Mouse (Mus musculus): ENCODE measurements around the gene Tmem184a.

Tmem184a gene

DNA sequence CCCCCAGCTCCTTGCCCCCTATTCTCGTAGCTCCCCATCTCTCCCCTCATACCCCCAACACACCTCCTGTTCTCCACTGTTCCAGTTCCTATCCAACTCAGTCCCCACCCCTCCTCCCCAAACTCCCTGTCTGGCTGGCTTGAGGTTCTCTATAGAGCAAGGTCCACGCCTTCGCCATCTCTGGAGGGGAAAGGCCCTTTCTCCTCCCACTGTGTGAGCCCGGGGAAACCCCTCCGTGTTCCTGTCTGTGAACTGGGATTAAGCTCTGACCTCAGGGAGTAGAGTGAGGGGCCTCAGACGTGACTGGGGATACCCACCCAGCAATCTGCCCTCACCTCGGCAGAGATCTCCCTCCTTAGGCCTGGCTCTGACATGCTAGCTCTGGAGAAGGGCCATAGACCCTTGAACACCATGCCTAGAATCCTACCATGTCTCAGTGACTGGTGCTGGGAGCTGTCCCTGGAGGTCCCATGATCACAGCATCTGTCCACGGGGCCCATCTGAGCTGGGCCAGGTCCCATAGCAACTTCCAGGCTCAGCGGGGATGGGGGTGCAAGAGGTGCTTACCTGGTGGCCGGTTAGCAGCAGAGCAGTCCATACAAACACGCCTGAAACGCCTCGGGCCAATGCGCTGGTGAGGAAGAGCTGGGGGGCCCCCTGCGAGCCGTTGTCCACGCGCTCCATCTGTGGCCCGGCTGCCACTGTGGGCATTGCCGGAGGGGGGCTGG, 7.2 kb downstream of the Tmem184a start:
- DNase-seq = no peak

DNA sequence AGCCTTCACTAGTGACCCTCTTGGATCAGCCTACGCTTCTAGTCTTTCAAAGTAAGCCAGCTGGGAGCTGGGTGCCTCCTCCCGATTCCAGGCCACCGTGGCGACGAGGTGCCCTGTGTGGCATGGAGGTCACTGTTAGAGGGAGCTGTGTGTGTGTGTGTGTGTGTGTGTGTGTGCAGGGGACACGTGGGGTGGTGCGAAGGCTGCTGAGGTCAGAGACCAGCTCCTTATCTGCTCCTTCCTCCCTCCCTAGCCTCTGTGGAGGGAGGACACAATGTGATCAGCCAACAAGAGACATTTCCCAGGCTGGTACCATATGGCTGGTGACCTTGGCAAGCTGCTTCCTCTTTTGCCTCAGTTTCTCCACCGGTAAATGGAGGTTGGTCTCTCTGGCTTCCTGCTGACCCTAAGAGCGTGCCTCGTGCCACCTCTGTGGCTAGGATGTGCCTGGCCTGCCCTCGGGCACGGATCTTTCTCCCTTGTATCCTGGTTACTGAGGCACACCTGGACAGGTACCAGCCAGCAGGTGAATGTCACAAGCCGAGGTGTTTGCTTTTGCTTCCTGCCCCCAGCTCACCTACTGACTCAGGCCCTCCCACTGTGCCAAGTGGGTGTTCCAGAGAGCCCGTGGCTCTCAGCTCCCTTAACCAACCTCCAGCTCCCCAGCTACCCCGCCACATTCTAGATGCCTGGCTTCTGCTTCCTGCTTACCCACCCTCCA, 7.9 kb downstream of the Tmem184a start:
- no peak for DNase-seq

DNA sequence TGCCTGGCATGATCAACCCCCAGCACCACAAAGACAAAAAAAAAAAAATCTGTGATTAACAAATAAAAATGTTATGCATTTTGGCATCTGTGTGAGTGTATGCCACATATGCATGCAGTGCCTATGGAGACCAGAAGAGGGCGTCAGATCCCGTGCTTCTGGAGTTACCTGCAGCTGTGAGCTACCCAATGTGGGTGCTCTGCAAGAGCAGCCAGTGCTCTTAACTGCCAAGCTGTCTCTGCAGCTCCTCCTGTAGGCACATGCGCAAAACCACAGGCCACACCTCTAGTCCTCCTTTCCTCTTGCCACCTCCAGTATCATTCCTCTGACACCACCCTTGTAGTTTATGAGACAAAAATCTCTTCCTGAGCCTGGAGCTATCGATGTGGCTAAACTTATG, 10.3 kb downstream of the Tmem184a start:
- DNase-seq = peak; percentile 61

DNA sequence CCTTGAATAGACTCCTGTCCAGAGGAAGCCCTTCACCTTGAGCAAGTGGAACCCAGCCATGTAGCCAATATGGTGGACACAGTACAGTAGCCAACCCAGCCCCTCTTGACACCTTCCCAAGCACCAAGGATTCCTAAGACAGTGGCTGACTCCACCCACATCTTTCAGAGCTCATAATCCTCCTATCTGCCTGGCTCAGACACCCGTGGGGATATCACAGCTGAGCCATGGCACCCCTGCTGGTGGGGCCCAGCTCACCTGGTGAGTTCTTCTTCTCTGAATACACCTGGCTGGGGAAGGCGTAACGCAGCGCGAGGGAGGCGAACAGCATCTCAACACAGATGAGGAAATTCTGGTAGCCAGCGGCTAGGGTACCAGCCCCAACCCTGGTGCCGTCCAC, 13.8 kb downstream of the Tmem184a start:
- DNase-seq = peak; percentile 86

DNA sequence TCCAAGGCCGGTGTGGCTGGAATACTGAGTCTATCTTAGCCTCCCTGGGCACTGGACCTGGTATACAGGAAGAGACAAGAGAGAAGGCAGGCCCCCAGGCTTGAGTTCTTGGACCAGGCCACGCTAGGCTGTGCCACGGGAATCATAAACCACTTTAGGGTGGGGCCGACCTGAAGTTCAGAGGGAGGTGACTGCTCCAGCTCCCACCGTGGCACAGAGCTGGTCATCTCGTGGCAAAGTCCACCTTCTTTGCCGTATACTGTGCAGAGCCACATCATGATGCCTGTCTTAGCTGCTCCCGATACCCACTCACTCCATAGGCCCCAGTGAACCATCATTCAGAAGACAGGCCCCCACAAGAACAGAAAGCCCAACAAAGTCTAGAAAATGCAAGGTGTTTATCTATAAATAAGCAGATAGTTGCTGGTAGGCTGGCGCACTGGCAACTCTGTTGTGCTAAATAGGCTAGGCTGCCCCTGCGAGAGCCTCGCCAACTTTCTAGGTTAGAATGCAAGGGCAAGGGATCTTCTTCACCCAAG, 15.1 kb downstream of the Tmem184a start:
- peak; percentile 78 for DNase-seq

DNA sequence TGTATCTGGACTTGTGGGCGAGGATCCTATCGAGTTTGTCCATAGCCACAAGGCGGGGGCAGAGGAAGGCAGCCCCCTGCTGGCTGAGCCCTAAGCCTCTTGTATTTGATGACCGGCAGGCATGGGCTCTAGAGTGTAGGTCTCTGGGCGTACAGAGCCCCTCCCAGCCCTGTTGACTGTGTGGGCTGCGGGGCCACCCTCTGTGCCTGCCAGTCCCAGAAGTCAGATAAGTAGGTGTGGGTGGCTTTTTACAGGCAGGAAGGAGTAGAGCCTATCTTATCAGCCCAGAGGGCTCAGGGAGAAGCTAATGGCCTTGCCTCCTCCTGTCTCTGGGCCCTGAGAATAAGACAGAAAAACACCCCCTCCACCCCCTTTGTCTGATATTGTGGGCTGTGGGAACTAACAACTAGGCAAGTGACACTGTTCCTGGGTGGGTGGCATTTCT, 15.6 kb downstream of the Tmem184a start:
- DNase-seq = peak; percentile 94

DNA sequence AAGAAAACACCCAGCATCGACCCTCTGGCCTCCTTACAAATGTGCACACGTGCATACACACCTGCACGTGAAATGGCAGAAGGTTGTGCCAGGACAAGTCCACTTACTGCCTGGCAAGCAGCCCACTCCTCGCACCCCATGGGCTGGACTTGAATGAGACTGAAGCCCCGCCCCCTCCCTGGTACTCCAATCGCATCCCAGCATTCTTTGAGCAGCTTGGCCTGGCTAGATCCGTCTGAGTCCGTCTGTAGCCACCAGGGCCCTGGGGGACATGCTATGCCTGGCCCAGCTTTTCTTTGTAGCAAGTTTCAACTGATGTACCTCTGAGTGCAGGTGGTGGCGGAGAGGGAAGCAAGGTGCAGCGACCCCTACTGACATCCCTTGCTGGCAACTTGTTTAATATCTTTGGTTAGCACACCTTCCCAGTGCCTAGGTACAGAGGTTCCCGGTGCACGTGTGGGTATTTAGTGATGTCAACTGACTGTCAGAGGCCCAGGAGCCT, 16.1 kb downstream of the Tmem184a start:
- DNase-seq = peak; percentile 91

DNA sequence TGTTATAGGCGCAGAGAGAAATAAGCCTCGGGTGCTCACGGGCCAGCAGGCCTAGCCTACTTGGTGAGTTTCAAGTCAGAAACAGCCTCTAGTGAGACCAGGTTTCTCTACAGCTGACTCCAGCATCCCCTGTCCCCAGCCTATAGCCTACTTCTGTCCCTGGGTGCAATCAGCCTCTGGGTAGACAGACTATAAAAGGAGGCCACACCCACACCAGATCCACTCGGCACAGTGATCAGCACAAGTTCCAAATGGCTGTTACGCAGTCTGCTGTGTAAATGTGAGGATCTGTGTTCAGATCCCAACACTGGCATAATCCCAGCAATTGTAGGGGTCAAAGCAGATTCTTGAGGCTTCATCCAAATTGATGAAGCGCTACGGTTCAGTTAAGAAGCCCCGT, 16.6 kb downstream of the Tmem184a start:
- peak; percentile 80 for DNase-seq

DNA sequence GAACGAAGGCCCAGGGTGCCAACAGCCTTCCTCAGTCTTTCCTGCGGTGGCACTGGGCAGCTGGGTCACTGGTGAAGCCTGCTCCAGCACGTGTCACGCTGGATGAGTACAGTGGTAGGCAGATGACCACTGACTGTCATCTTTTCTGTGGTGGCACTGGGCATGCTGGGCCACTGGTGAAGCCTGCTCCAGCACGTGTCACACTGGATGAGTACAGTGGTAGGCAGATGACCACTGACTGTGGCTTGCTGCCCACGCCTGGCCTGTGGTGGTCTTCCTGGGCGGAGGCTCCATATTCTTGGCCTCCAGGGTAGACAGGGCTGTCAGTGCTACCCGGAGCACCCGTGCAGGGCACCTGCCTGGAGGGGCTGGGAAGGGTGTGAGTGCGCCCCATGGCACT, 17.8 kb downstream of the Tmem184a start:
- DNase-seq = no peak

DNA sequence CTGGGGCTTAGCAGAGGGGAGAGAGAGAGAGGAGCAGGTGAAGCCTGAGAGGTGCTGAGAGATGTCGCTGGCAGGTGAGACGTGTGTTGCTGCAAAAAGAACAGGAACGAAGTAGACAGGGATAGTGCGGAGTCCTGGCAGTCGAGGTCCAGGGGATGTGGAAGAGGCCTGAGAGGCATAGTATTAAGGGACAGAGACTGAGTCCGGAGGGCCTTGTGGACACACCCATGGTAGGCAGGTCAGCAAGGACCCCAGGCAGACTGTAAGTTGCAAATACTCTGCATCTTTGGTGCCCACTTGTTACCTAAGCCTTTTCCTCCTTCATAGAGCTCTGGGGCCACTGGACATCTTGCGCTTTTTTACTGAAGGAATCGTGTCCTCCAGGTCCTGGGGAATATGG, 18.5 kb downstream of the Tmem184a start:
- DNase-seq = no peak

DNA sequence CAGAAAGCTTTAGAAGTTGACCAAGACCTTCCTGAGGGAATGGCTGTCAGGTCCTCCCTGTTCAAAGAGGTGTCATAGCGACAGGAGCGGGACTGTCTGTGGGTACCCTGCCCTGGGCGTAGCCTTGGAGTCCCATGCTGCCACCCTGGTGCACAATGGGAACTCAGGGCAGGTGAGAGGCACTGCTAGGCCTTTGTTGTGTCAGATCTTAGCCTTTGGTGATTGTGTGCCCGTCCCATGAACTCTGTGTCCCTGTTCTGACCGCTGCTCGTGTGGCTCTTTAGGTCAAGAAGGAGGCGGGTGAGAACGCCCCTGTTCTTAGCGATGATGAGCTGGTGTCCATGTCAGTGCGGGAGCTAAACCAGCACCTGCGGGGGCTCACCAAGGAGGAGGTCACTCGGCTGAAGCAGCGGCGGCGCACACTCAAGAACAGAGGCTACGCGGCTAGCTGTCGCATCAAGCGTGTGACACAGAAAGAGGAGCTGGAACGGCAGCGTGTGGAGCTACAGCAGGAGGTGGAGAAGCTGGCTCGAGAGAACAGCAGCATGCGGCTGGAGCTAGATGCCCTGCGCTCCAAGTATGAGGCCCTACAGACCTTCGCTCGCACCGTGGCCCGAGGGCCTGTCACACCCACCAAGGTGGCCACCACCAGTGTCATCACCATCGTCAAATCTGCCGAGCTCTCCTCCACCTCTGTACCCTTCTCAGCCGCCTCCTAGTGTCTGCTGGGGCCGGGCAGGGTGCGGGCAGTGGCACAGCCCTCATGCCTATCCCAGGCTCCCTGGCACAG, 19.7 kb downstream of the Tmem184a start:
- no peak for DNase-seq

DNA sequence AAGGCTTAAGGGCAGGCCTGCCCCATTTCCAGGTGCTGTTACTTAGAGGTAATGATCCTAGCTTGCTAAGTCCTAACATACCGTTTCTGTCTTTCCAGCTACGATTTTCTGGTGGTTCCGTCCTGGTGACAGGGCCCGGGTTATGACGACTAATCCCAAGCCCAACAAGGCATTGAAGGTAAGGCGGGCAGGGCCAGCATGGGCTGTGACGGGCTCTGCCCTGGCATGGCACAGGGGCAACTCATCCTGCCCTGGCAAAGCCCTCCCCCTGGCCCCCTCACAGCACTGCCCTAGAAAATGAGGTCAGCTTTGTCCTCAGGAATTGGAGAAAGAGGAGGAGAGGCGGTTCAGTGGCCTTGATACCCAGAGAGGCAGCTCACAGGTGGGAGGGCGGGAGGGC, 20.7 kb downstream of the Tmem184a start:
- DNase-seq = peak; percentile 2

DNA sequence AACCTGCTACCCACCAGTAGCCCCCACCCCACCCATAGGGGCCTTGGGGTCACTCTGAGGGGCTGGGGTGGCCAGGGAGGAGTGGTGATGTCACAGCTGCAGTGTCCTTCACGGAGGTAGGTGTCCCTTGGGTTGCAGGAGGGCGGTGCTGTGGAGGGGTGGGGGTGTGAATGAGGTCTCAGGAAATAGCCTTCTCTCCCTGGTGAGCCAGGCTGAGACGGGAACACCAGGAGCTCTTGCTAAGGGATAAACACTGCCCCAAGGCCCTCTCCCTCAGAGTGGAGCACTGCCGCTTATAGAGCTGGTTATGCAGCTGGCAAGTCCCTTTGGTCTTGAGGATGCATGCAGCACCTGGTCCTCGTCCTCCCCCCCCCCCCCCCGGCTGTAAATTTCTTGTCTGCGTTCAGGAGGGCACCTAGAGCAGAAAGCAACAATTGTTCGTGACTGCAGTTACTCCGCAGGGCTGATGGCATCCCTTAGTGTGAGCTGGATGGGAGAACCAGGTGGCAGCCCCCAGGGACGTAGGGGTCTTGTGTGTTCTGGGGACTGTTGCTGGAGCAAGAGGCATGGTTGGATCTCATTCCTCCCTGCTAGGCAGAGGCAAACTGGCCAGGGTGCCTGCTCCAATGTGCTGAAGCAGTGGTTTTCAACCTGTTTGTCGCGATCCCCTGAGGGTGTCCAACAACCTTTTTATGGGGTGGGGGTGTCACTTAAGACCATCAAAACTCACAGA, 21.4 kb downstream of the Tmem184a start:
- peak; percentile 2 for DNase-seq

DNA sequence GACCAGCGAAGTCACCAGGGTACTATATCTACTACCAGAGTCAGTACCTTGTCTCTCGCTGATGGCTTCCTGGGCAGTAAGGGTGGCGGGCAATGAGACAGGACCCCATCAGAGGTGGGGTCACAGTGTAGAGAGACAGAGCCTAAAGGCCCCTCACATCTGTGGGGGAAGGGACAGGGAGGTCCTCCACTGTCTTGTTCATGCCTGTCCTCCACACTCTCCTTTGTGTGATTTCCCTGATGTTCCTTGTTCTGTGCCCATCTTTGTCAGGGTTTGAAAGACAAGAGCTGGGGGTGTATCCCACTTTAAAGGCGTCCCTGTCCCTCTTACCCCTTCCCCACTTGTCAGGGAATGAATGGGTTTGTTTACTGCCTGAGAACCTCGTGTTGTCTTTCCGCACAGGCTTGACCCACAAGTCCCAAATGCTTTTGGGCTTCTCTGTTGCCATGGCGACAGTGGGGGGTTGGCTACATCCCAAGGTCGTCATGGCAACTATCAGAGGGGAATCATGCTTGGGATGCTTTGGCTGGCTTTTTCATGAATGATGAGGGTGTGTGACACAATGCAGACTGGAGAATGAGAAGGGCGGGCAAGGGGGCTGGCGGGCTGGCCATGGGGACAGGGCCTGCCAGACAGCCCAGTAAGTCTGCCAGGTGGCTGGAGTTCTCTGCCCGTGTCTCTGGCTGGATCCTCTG, 22.1 kb downstream of the Tmem184a start:
- peak; percentile 39 for DNase-seq

DNA sequence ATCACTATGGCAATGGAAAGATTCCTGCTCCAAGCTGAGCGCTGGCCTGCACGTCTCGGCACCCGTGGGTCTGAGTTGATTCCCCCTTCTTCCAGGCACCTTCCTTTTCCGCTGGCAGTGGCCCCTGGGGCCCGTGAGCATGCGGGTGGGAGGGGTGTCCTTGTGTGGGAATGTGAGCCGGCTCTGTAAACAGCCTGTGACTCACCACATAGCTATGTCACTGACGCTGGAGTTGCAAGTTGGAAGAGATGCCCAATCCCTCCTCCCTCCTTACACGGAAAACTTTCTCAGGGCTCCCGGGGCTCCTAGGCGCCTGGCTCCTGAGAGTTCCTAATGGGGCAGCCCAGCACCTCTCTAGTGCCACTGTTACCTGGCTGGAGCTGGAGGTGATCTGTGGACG, 22.8 kb downstream of the Tmem184a start:
- DNase-seq = peak; percentile 56

DNA sequence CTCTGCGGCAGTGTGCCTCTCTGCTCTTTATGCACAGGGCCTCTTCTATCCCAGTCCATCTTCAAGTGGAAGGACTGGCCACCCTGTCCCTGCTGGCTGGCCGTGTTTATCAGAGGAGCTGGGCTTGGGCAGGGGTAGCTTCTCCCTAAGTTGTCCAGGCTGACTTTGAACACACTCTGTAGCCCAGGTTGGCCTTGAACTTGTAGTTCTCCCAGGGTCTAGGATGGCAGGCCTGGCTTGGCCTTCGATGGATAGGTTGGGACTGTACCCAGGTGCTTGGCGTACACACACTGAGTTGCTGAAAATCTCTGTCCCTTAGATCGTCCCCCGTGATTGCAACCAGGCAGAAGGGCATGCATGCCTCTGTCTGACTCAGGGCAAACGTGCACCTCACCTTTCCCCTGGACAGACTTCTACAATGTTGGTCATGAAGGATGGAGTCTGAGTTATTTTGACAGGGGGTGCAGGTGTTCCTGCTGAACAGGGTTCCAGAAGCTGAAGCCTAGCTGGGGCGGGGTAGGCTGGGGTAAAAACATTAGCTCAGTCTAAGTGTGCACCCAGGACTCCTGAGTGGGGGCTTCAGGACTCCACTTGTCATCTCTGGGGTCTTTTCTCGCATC, 23.6 kb downstream of the Tmem184a start:
- DNase-seq = no peak

DNA sequence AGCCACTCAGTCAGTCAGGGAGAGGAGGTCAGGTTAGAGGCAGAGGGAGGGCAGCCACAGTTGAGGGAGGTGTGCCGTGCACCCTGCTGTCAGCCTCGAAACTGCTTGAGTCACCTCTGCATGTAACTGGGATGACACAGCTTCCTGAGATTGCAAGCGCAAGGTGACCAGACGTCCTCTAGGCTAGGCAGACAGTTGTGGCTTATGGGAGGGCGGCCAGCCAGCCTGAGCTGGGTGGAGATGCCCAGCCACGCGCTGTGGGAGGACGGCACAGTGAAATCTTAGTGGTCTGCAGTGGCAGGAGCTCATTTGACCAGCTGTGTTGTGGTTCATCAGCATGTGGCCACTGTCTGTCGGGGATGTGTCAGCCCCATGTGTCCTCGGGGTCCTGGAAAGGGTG, 24.8 kb downstream of the Tmem184a start:
- DNase-seq = peak; percentile 76

DNA sequence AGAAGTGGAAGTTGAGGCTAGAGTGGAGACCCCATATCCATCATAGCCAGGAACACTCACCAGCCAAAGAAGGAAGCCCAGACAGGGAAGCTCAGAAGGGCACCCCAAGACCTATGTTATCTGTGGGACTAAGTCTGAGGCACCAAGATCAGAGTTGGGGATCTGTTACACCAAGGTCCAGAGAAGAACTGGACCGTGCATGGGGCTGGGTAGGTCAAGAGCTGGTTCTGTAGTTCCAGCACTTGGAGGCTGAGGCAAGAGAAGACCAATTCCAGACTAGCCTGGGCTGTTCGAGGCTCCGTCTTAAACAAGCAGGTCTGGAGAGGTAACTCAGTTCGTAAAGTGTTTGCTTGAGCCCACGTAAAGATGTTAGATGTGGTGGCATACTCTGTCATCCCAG, 25.6 kb downstream of the Tmem184a start:
- DNase-seq = no peak

DNA sequence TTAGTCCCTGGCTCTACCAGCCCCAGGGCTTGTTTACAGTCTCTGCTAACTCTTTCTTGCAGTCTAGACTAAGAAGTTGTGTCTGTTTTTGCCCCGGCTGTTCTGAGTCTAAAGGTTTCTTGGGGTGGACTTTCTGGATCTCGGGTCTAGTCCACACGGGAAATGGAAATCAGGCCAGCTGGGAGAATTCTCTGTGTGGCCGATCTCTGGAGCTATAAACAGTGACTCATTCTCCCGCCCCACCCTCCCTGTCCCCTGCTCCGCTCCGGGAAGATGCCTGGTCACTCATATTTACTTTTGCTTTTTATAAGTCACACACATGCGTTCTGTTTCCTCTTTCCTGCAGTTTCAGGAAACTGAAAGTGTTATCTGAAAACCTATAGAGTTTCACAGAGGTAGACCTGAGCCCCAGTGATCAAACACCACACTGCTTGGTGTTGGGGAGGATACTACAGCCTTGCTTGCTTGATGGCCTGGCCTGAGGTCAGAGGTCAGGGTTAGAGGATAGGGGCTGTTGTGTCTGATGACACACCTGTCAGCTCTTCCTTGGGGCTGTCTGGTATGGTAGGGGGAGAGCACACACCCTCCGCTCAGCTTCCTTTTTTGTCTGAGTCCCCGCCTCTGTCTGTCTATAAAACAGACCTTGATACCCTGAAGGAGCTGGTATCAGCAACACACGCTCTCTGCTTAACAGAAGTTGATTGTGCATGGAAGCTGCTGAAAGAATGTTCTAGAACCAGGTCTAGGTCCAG, 26.2 kb downstream of the Tmem184a start:
- peak; percentile 75 for DNase-seq

DNA sequence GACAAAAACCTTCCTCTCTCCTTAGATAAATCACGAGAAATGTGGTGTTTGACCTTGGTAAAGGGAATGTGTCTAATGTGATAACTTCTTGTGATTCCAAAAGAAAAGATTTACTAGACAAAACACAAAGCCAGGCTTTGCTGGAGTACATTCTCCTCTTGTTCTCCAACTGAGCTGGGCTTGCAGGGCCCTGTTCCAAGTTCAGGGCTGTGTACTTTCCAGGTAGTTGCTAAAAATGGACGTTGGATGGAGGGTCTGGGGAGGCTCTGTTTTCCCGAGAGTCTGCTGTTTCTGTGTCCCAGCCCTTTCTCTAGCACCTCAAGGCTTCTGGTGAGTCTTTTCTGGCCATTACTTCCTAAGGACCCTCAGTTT, 26.8 kb downstream of the Tmem184a start:
- DNase-seq = no peak
